8 mouse cellular contexts compared by ENCODE assay signal in the genomic region with DNA sequence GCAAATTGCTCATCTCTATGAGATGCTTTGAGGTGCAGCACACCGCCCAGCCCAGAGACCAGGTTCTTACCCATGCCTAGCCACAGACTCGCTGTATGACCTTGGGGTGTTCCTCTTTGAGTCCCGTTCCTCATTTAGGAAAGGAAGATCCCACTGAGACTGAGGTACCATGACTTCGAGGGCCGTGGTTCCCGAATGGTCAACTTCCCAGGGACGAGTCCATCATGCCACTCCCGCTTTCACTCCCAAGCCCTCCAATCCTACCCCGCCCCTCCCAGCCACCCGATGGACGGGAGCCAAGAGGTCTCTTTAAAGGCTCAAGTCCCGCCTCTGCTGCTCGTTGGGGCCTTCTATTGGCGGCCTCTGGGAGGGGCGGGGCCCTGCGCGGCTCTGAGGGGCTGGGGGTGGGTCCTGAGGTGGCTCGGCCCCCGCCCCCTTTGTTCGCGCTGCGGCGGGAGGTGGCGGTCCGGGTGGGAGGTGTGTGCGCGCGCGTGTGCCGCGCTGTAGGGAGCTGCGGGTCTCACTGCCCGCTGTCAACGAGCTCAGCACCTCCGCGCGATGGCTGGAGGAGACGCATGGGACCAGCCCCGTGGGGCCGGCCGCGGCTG. TPM values are rescaled to one million over a fixed set of nuclear protein-coding genes. Genes with fewer than 3 reads are reported as not detected.
A peak's percentile ranks its signal among the peaks of the same experiment; 100 is the strongest.
DNase-seq lines count a peak whose midpoint lies in the region; ATAC-seq lines count a peak whose summit lies in the region.

A gene (plus strand): TSS at position 439 of the 608 bp plus-strand sequence.

- no peaks in the 10 kb centered on the region for H3K36me3 ChIP-seq in hindbrain, embryonic 15.5 days

- peak; percentile 91 for DNase-seq in MN1 (ENCODE audit: low spot score)
- DNase-seq in cerebellum, adult 9-11 months: peak; percentile 89
- peak; percentile 91 to 92 for DNase-seq in frontal cortex, postnatal 36 days (ENCODE audit: low spot score in 2 of 2)
- peak; percentile 89 to 91 for DNase-seq in layer of hippocampus, postnatal 36 days
- DNase-seq in lung, postnatal 25 days (ENCODE audit: low spot score): peak; percentile 92
- peak; percentile 94 for DNase-seq in retina, embryonic 14.5 days (ENCODE audit: low spot score)
- DNase-seq in thymus, postnatal 36 days: peak; percentile 93 to 95

- no peaks in the 10 kb centered on the region for H3K9me3 ChIP-seq in hindbrain, embryonic 15.5 days

- H3K9ac ChIP-seq in hindbrain, embryonic 15.5 days: peak within 1 kb of the TSS; percentile 89

- H3K4me1 ChIP-seq in hindbrain, embryonic 15.5 days (replicated peaks): peaks cover 56% of the 10 kb centered on the region

- WGBS in hindbrain, embryonic 15.5 days: 1% methylated on average over 42 of the region's 42 CpGs

- H3K4me2 ChIP-seq in hindbrain, embryonic 15.5 days: peak within 1 kb of the TSS; percentile 70

- H3K27ac ChIP-seq in hindbrain, embryonic 15.5 days (replicated peaks): peak within 1 kb of the TSS; percentile 93

- peak; percentile 89 for ATAC-seq in hindbrain, embryonic 15.5 days (ENCODE audit: low FRiP score, low read depth)

- H3K4me3 ChIP-seq in hindbrain, embryonic 15.5 days: peak within 1 kb of the TSS; percentile 67

- H3K27me3 ChIP-seq in hindbrain, embryonic 15.5 days: no peaks in the 10 kb centered on the region

RNA-seq across cellular contexts. Expression of the gene that starts here (rescaled TPM):
- 48.9 and 50.0 TPM in 2 replicates for polyA plus RNA-seq in hindbrain, embryonic 15.5 days (2015; fragmentation: Nextera tagmentation; extraction: Ambion mirVana)
- 10 to 100 TPM; 34.5 to 36.2 TPM for total RNA-seq in layer of hippocampus, postnatal 36 days (2021)

Comparison
In these comparisons a context has a peak if more than half of its experiments do, and no peak if none do; other contexts are left out.
1. Peak in every context shown above with its lines: DNase-seq, ATAC-seq, H3K4me3 ChIP-seq and H3K27ac ChIP-seq.